Mouse (Mus musculus) cerebral cortex, adult 2 months (tissue): ENCODE results near the gene Psmc5.

ENCODE experiments used
- WGBS: fragments of 180-500 bp; shearing (Covaris S2); methylation state at CpG from one replicate; pipeline ENCODE4 v1.1.7; 2018; 5-methylcytosine and 5-hydroxymethylcytosine counted together

The Psmc5 gene

DNA sequence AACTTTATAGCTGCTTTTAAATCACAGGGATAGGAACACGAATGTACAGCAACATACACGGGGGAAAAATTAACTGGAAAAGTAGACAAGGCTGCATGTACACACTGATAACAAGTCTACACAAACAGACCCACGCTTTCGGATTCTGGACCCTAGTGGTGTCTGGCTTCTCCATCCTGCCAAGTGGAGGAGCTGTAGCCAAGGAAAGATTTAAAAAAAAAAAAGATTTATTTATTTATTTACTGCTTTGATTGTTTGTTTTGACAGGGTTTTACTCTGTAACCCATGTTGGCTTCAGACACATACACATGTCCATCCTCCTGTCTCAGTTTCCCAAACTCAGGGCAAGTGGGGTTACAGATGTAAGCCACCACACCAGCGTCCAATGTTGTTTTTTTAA lies 51.5 kb downstream of the Psmc5 start:
- WGBS: 50% methylated on average over 5 of the region's 5 CpGs

DNA sequence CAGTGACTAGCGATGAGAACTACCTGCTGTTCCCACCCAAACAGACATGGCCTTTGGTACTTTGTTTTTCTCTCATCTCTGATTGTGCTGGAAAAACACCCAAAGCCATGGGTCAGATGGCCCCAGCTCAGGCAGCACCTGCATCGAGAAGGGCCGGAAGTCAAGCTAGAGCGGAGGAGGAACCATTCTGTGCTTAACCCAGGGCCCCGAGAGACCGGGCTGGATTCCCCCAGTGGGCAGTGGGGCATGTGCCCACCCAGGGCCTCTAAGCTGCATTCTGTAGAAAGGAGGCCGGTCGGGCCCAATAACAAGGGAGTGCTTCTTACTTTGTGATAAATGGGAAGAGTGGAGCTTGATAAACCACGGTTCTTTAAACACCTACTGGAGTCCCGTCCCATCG lies 52.2 kb downstream of the Psmc5 start:
- WGBS: 79% methylated on average over 11 of the region's 11 CpGs

DNA sequence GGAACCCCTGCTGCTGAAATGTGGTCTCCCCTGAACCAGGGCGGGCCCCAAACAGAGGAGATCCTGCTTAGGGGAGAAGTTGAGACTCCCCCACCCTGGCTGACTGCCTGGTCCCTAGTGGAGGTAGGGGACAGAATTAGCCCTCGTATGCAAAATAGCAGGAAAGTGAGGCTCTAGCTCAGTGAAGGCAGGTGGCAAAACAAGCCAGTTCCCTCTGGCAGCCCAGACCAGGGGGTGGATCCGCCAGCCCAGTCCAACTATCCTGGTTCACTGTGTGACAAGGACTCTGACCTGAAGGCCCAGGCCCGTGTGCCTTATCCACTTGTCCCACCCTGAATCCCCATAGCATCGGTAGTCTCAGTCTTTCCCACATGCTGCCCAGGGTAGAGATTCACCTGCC lies 54.2 kb downstream of the Psmc5 start:
- WGBS: 64% methylated on average over 5 of the region's 5 CpGs
